Mouse (Mus musculus): ENCODE data around the gene Fbxl15.

- no peak for TF ChIP-seq CTCF (IDR thresholded peaks at IDR 0.05; ENCODE audit: low read depth)
- TF ChIP-seq EP300 (IDR thresholded peaks at IDR 0.05; ENCODE audit: low read depth), result no peak
Measured at GRCm38 (mm10) chr19:46322144-46322995, 5.6 kb upstream of the Fbxl15 start.

Data from liver, embryonic 14.5 days (tissue).